Mouse (Mus musculus) kidney, adult 8-10 months (tissue): ENCODE measurements around the gene Mras.

Experiments used
- DNase-seq, 2 experiments: peaks; one replicate each; pipeline ENCODE4 v3.0.0; 2022

Gene Mras

DNA sequence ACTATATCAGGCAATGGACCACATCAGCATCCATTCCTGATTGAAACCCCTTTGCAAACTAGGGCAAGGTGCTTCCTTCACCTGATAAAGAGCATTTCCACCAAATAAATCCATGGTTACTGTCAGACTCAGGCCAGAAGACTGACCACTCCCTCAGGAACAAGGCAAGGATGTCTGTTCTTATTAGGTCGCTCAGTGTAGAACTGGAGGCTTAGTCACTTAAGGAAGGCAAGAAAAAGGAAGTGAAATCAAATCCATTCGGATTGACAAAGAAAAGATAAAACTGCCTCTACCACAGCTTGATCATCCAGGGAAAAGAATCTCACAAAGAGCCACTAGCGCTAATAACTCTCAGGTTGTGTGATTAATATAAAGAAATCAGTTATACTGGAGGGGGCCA is 27.9 kb downstream of the Mras start:
- no peak for DNase-seq

DNA sequence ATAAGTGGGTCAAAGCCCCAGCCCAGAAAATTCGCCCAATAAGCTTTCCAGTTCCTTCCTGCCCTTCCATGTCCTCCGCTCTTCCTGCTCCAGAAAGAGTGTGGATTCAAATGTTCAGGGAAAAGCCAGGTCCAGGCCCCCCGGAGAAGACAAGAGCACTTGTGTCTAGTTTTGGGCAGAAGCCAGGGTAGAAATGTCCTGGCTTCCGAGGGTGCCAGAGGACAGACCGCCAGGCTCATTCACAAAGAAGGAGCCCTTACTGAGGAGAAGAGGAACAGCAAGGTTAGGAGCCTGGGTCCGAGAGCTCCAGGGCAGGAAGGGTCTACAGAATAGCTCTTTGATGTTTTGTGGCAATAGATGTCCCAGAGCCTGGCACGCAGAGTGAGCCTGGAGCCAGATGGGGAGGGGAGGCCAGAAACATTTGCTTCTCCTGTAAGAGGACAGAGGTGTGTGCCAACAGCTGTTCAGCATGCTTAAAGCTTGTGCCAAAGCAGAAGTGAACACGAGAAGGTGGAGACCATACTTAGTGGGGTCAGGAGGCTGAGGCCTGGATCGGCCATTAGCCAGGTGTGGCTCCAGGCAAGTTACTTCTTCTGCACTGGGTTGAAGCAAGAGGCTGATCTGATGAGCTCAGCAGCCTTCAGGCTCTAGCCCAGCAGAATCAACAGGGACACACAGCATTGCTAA is 35.8 kb downstream of the Mras start:
- no peak for DNase-seq

DNA sequence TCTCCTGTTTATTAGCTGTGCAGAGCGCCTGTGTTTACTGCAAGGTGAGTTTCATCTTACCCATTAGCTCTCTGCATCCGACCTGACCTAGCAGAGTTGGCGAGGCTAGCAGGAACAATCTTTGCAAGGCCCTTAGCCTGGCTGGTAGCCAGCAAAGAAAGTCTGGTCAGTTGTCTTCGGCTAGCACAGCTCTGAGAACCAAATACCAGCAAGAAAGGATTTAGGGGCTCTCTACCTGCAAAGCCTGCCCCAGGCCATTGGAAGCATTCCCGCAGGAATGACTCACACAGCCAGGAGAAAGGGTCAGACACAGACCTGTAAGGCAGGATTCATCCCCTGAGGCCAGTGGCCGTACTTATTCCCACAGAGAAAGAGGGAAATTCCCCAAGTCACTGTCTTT is 36.4 kb downstream of the Mras start:
- DNase-seq, result peak; percentile 19 to 30

DNA sequence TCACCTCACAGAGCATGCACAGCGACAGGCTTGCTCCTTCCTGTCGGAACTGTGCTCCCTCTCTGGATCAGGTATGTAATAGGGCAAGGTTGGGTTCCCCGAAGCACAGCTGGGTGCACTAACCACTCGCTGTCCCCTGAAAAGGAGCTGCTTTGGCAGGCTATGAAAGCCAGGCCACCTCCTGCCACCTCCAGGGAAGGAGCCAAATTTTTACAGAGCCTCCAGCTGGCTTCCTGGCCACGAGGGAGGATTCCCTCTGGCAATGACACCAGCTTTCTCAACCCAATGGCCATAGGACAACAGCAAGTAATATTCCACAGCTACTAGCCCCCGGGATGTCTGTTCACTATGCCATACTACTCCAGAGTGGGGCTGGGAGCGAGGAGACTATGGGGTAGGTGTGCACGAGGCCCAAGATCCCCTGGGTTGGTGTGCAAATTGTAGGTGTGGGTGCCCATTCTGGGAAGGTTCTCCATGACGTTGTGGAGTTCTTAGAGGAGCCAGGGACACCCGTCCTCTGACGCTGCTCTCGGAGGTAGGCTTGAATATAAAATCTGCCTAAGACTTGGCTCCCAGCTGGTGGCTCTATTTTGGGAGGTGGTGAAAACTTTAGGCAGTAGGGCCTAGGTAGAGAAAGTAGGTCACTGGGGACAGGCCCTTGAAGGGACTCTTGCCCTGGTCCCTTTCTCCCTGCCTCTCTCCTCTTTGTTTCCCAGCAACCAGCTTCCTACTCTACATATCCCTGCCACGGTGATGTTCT is 39.9 kb downstream of the Mras start:
- DNase-seq, result no peak

DNA sequence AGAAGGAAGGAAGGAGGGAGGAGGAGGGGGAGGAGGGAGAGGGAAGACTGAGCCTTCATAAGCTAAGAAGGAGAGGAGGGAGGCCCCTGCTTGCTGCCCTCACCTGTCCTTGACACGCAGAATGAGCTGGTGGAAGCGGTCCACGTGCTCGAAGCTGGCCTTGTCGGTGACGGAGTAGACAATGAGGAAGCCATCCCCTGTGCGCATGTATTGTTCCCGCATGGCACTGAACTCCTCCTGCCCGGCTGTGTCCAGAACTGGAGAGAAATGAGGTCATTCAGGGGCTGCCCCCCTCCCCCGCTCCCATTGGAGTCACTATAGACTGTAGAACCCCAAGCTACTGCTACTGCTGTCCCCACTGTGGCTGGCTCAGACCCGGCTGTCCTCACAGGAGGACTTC is 42.8 kb downstream of the Mras start:
- DNase-seq, result no peak

DNA sequence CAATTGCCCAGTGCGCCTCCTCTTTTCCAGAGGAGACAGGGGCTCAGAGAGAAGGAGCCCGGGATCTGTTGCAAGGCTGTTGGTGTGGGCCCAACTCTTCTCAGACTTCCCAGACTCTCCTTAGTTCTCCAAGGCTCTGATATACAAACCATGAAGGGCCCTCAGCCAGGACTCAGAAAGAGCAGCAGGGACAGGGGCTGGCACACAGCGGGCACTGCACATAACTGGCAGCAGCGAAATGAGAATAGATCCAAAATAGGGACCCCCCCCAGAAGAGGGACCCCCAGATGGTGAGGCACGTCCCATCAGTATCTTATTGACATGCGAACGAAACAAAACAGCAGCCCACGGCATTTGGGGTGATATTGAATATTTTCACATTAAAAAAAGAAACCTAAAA is 44.0 kb downstream of the Mras start:
- no peak for DNase-seq

DNA sequence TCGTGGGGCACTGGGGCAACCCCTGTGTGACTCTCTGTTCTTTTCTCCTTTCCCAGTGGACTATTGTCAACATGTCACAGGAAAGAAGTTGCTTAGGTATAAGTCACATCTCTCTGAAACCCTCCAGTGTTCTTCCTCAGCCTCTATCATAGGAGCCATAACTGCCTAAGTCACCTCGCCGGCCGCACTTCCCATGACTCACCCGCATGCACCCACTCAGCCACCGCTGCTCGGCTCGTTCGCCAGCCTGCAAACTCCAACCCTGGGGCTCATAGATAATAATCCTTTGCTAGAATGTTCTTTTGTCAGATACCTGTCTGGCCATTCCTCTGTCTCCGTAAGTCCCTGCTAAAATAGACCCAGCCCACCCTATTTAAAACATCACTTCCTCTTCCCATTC is 45.6 kb downstream of the Mras start:
- no peak for DNase-seq

DNA sequence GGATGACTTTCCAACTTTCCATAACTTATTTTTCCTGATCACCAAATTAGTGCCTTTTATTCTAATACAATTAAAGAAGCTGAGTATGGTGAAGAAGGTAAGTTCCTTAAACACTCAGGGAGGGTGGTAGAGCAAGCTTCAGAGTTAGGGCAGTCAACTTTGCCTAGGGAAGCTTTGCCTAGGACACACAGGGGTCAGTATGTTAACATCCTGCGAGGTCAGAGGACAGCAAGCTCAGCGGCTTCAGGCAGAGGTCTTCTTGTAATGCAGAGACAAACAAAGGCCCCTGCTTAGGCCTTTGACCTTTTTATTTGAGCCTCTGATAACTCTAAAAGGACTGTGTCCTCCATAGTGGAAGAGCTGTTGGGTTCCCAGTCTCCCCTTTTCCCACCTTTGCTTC is 46.5 kb downstream of the Mras start:
- DNase-seq, result no peak

DNA sequence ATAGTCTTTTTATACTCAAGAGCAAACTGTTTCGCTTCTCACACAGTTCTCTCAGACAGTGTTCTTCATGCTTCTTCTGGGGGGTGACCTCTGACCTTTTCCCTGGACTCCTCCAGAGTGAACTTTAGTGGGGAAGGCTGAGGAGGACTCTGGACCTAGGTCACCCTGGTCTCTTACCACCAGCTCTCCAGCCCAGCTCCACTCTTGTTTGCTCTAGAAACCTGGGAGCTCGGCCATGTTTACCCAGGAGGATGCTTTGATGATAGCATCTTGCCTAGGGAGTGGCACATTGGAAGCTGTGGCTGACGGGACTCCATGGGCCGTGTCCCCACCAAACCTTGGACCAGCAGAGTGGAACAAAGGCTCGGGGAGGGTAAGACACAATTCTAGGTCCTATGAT is 47.0 kb downstream of the Mras start:
- DNase-seq, result peak; percentile 45 to 54

DNA sequence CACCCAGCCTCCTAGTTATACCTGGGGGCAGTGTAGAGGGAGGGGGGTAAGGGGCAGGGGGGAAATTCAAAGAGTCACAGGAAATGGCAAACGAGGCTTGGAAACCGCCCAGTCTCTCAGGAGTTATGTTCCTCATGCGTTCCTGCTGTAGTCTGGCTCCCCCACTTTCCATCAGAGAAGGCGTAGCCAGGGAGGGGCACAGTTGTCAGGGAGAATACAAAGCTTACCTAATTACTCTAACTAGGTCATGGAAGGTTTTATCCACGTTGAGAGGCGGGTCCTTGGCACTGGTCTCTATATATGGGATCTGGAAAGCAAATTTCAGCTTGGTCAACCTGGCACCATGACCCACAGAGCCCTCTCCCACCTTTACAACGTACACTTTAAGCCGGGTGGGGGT is 47.7 kb downstream of the Mras start:
- DNase-seq, result no peak

DNA sequence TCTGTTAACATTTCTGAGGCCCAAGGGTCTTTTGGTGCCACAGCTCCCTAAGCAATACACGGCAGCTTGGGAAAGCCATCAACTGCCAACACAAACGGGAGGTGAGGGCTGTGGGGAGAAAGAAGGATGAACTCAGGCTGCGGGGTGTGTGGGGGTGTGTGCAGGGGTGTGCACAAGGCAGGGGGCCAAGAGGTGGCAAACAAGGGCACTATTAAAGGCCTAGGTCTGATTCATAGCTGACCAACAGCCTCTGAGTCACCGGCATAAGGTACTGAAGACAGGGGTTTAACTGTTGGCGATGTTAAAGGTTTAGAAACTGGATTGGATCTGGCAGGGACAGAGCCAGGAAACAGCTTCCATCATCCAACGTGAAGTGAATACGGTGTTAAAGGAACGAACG is 48.3 kb downstream of the Mras start:
- no peak for DNase-seq

DNA sequence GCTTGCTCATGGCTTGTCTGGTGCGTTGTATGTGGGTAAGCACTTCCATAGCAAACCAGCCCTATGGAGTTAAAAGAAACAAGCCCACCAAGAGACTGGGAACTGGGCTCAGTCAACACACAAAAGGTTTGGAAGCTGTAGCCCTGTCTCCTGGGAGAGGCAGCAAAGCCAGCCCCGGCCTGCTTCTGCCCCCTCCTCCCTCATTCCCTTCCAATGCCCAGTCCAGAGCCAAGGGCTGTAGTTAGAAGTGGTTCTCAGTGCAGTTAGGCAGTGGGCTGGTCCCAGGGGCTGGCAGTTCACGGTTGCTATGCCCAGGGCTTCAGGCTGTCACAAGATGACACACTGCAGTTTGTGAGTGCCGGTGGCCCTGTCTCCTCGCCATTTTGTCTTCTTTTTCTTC is 49.1 kb downstream of the Mras start:
- DNase-seq, result no peak

DNA sequence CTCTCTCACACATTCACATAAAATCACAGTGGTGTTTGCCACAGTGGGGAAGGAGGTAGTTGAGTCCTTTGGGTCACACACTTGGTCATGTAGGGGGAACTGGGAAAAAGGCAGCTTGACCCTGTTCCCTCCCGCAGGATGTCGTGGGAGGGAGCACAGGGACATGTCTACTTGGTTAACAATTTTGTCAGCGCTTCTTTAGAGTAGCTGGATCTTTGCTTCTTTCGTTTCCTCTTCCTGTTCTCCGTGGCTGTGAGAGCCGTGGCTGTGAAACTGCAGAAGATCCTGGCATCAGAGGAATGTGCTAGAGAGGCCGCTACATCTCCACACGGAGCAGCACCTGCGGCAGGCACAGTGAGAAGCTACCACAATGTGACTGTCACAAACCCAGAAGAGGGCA is 54.6 kb downstream of the Mras start:
- DNase-seq, result no peak

DNA sequence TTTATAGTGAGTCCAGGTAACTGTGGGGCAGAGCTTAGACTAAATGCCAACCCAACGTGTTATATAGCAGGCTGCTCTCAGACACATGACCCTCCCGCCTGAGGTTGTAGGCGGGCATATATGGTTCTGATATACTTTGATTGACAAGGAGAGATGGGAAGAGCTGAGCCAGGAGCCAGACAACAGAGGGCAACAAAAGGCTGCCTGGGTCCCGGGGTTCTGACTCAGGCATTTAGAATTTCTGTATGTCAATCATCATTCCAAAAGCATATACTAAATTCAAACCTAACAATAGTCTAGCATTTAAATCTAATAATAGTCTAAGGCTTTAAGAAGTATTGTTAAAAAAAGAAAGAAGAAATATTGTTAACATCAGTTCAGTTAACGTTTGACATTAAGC is 58.0 kb downstream of the Mras start:
- no peak for DNase-seq

DNA sequence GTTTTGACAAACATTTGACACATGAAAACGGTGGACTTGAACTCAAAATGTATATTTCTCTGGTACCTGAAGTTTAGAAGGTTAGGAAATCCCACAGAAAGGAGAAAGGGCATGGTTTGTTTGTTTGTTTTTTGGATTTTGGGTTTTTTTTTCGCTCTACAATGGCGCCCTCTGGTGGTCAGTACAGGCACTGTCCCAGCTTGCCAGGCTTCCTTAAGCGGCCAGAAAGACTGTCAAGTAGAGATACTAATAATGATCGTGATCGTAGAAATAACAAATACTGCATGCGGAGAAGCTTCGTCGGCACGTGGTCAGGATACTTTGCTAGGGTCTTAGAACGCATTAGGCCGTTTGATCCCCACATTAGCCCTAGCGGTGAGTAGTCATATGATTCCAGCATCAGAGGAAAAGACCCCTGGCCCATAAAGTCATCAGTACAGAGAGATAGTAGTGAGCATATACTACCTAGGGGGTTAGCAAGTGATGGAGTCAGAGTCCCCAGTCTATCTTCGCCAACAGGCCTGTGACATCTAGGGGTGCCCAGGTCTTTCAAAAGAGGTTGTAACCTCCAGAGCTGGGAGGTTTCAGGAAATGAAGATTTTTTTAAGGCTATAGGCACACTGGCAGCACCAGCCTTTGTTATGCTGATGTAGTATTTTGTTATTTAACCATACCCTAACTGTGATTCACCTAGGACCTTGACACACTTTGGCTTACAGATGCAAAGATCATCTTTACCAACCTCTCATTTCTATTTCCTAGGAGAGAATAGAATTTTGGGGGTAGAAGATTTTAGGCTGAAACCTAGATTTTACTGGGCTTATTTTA is 60.4 kb downstream of the Mras start:
- DNase-seq, result peak; percentile 15 to 62

DNA sequence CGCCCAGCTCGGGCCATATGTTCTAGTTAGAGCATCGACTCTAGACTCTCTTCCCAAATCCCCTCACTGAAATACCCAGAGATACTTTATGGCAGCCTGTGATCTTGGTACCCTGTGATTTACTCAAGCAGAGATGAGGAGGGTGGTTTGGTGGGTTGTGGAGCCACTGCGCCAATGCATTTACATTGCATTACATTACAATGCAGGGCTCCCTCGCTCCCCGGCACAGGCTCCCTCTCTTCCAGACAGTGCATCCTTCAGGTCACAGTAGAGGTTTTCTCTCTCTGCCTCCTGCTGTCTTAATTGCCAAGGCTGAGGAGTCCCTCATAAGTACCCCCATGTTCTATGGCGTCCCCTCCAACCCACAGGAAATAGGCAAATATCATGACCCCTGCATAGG is 68.8 kb downstream of the Mras start:
- no peak for DNase-seq

DNA sequence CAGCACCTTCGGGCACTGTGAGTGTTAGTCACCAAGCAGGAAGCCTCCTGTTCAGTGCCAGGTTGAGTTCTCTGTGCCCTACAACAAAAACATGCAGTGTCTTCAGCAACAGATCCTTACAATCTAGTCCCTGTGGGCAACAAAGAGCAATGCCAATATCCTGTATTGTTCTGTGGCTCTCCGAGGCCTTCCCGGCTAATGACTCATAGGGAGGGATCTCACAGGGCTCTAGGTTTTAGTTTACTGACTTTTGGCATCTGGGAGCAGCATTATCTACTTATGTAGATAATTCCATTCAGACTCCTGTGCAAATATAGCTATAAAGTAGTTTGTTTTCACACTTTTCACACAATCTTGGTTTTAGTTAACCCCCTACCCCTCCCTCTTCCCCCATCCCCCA is 71.3 kb downstream of the Mras start:
- no peak for DNase-seq

DNA sequence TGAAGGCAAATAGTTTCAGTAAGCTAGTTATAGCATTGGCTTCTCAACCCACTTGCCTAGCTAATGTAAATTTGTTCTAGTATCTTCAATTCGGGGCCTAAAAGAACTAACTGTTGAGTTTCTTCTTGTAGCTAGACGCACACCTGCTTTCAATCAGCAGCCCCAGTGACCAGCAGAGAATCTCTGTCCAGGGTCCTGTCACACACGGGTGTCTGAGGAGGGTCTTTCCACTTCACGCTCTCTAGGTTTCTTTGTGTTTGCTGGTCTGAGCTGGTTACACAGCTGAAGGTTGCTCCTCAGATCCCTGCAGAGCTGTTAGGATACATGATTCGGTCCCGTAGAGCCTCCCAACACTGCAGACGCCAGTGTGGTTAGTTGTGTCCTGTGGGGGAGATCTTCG is 74.1 kb downstream of the Mras start:
- DNase-seq, result no peak

DNA sequence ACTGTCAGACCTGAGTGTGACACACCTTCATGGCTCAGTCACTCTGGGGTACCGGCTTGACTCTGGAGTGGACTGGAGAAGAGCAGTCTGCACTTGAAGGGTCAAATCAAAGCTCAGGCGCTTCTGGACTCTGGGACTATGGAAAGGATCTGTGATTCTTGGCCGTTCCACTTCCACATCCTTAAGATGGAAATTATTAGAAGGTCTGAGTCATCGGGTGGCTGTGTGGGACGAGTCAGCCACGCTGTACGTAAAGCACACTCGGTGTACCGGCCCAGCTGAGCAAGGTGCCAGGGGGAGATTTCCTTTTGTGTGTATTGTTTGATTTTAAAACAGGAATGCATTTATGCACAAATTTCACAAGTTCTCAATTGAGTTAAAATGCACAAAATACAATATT is 75.2 kb downstream of the Mras start:
- DNase-seq, result no peak

DNA sequence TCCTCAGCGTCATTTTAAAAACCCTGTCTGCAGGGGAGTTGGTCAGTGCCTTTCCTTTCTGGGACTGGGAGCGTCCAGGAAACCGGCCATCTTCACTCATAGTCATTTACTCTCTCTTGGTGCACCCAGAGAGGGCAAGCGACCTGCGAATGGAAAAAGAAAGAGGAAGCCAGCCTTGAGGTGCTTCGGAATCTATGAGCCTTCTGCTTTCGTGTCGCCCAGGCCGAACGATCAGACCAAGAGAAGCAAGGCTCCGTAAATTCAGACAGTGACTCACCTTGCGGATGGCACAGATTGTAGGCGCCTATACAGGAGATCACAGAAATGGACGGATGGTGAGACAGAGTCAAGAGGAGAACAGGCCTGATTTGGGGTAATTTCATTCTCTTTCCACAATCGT is 78.2 kb downstream of the Mras start:
- DNase-seq, result no peak

DNA sequence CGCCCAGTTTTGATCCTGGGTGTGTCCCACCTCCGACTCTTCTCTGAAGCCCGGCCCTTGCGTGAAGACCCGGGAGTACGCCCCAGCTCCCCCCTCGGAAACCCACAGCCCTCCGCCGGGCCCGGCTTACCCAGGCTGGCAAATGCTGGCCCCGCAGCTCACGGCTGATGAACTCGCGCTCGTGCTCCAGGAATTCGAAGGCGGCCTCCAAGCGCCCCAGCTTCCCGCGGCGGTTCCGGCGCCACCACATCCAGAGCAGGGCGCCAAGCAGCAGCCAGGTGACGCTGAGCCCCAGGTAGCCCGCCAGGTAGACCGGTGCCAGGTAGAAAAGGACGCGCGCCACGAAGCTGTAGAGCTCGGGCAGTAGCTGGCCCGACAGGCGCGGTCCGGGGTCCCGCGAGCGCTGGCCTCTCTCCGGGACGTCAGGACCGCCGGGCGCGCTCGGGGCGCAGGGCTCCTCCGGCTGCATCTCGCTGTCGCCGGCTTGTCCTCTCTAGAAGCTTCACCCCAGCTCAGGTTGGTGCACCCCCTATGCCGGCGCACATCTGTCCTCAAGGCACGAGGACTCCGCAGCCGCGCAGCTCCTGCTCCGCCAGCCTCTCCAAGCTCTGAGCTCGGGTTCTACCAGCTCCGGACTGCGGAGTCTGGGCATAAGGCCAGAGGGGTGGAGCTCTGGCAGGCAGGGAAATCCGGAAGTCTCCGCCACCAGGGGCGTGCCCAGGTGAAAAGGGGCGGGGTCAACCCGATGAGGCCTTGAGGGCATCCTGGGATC is 79.1 kb downstream of the Mras start, which contains the start of gene Esyt3:
TSS of gene Esyt3 (minus strand) at position 637 of the 772 bp plus-strand sequence.
- DNase-seq, result peak; percentile 43 to 62

DNA sequence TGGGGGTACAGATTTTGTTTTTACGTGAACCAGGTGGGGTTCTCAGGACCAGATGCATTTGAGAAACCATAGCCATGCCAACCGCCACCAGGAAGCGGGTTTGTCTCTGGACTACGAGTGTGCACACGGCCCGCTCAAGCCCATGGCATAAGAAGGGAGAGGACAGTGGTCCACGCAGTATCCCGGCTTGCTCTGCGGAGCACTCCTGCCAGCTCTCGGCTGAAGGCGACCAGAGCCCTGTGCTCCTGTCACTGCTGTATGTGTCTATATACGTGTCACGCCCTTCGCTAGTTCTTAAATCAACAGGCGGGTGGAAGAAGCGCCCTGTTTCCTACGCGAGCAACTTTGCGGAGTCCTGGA is 79.6 kb downstream of the Mras start:
- no peak for DNase-seq

DNA sequence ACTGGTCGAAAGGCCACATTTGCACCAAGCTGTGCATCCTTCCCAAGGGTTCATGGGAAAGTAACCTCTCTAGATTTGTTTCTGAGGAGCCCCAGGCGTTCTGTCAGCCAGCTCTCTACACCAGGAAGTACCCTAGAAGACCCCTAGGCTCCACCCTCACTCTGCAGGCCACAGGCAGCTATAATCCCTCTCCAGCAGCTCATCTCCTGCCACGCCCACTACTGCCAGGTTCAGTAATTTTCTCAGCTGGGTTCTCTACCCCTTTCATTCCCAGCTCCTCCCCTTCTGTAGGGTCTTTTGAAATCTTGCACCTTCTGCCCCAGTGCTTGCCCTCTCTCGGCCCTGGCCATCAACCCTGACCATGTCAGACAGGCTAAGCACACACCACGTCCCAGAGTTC is 81.2 kb downstream of the Mras start:
- no peak for DNase-seq
